Mouse (Mus musculus): Measurements from ENCODE around the gene Guk1. TPM values are rescaled to one million over a fixed set of nuclear protein-coding genes. Genes with fewer than 3 reads are reported as not detected.
A peak's percentile ranks its signal among the peaks of the same experiment; 100 is the strongest.

Guk1 gene
- polyA plus RNA-seq, 1 experiment: 81.0 TPM

- Histone ChIP-seq H3ac (ENCODE audit: control insufficient read depth, insufficient read length, low read depth) (peak overlapping the region; percentile 92), H3K27me3 (ENCODE audit: control insufficient read depth, insufficient read depth, insufficient read length) (peaks cover 3% of the 10 kb centered on the region), H3K36me3 (ENCODE audit: control insufficient read depth, insufficient read depth) (no peaks in the 10 kb centered on the region), H3K4me3 (ENCODE audit: insufficient read depth, poor library complexity, severe bottlenecking) (peak overlapping the region; percentile 51), H3K79me3 (ENCODE audit: low read depth) (peaks cover 2% of the 10 kb centered on the region), H3K79me2 (ENCODE audit: control insufficient read depth, insufficient read depth) (peaks cover 24% of the 10 kb centered on the region)
- TF ChIP-seq MAX (IDR thresholded peaks at IDR 0.05) (peak; percentile 48), MYOD1 (IDR thresholded peaks at IDR 0.05; ENCODE audit: control insufficient read depth, insufficient read length, low read depth) (no peak)
These were observed 567 bp downstream of the Guk1 start for GRCm38 (mm10) chr11:59191231-59192058.

DNA sequence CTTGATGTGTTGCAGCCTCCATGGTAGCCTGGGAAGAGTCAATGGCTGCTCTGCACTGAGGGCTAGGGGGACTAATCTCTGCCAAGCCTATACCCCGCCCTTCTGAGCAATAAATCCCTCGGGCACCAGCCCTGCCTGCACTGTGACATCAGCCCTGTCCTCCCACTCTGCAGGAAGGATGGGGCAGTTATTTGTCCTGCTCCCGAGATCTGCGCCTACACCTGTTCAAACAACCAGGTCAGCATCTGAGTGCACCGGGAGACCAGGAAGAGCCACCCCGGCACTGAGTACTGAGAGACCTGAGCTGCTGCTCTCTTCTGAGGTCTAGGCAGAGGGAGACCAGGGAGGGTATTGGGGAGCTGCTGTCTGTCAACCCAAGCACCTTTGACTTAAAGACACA is 4.3 kb downstream of the Guk1 start:
- H3K79me3 ChIP-seq (ENCODE audit: low read depth): peaks cover 2% of the 10 kb centered on the region
- H3K4me3 ChIP-seq (ENCODE audit: insufficient read depth, poor library complexity, severe bottlenecking): no peak overlapping the region
- H3K79me2 ChIP-seq (ENCODE audit: control insufficient read depth, insufficient read depth): peaks cover 24% of the 10 kb centered on the region
- H3K36me3 ChIP-seq (ENCODE audit: control insufficient read depth, insufficient read depth): peaks cover 12% of the 10 kb centered on the region
- H3ac ChIP-seq (ENCODE audit: control insufficient read depth, insufficient read length, low read depth): no peak overlapping the region
- H3K27me3 ChIP-seq (ENCODE audit: control insufficient read depth, insufficient read depth, insufficient read length): no peaks in the 10 kb centered on the region
- TF ChIP-seq CEBPB (IDR thresholded peaks at IDR 0.05; ENCODE audit: low read depth): no peak
- no peak for TF ChIP-seq CTCF (IDR thresholded peaks at IDR 0.05; ENCODE audit: control insufficient read depth, insufficient read depth, insufficient read length)
- TF ChIP-seq MAX (IDR thresholded peaks at IDR 0.05): no peak
- TF ChIP-seq USF1 (IDR thresholded peaks at IDR 0.05; ENCODE audit: low read depth): no peak
- no peak for TF ChIP-seq FOSL1 (IDR thresholded peaks at IDR 0.05; ENCODE audit: insufficient read depth, low read length, poor library complexity, severe bottlenecking)
- no peak for TF ChIP-seq MYOD1 (IDR thresholded peaks at IDR 0.05; ENCODE audit: control insufficient read depth, insufficient read length, low read depth)
- no peak for TF ChIP-seq MYOG (IDR thresholded peaks at IDR 0.05; ENCODE audit: control insufficient read depth, extremely low read depth, insufficient read length)

DNA sequence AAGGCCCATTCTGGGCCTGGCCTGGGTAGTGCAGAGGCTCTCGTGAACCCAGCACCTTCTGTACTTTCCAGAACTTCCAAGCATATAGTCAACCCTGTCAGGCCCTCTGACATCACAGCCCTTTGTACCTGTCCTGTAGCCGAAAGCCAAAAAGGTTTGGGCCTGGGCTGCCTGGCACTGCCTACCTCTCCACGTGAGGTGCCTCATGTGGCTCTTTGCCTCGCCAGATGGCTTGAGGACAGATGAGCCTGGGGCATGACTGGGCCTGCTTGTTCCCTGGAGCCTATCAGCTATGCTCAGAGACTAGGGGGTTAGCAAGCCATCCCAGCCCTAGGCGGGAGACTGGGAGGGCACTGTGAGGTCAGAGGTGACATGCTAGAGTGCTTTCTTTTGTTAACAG is 6.5 kb downstream of the Guk1 start:
- H3K27me3 ChIP-seq (ENCODE audit: control insufficient read depth, insufficient read depth, insufficient read length): no peaks in the 10 kb centered on the region
- TF ChIP-seq CEBPB (IDR thresholded peaks at IDR 0.05; ENCODE audit: low read depth): no peak
- TF ChIP-seq FOSL1 (IDR thresholded peaks at IDR 0.05; ENCODE audit: insufficient read depth, low read length, poor library complexity, severe bottlenecking): no peak
- peaks cover 12% of the 10 kb centered on the region for H3K36me3 ChIP-seq (ENCODE audit: control insufficient read depth, insufficient read depth)
- peaks cover 14% of the 10 kb centered on the region for H3K79me2 ChIP-seq (ENCODE audit: control insufficient read depth, insufficient read depth)
- peaks cover 2% of the 10 kb centered on the region for H3K79me3 ChIP-seq (ENCODE audit: low read depth)
- no peak overlapping the region for H3ac ChIP-seq (ENCODE audit: control insufficient read depth, insufficient read length, low read depth)
- no peak overlapping the region for H3K4me3 ChIP-seq (ENCODE audit: insufficient read depth, poor library complexity, severe bottlenecking)

- H3K36me3 ChIP-seq (ENCODE audit: control insufficient read depth, insufficient read depth): peaks cover 12% of the 10 kb centered on the region
- H3K4me3 ChIP-seq (ENCODE audit: insufficient read depth, poor library complexity, severe bottlenecking): no peak overlapping the region
- H3ac ChIP-seq (ENCODE audit: control insufficient read depth, insufficient read length, low read depth): no peak overlapping the region
- H3K27me3 ChIP-seq (ENCODE audit: control insufficient read depth, insufficient read depth, insufficient read length): no peaks in the 10 kb centered on the region
- peaks cover under 1% of the 10 kb centered on the region for H3K79me2 ChIP-seq (ENCODE audit: control insufficient read depth, insufficient read depth)
- no peaks in the 10 kb centered on the region for H3K79me3 ChIP-seq (ENCODE audit: low read depth)
- TF ChIP-seq FOSL1 (IDR thresholded peaks at IDR 0.05; ENCODE audit: insufficient read depth, low read length, poor library complexity, severe bottlenecking): peak; percentile 7
- TF ChIP-seq MAX (IDR thresholded peaks at IDR 0.05): no peak
- TF ChIP-seq USF1 (IDR thresholded peaks at IDR 0.05; ENCODE audit: low read depth): no peak
- TF ChIP-seq CTCF (IDR thresholded peaks at IDR 0.05; ENCODE audit: control insufficient read depth, insufficient read depth, insufficient read length): peak; percentile 39
- TF ChIP-seq CEBPB (IDR thresholded peaks at IDR 0.05; ENCODE audit: low read depth): no peak
- TF ChIP-seq MYOD1 (IDR thresholded peaks at IDR 0.05; ENCODE audit: control insufficient read depth, insufficient read length, low read depth): no peak
- TF ChIP-seq MYOG (IDR thresholded peaks at IDR 0.05; ENCODE audit: control insufficient read depth, extremely low read depth, insufficient read length): no peak
These were observed 8.2 kb downstream of the Guk1 start for GRCm38 (mm10) chr11:59183821-59184220.

- H3ac ChIP-seq (ENCODE audit: control insufficient read depth, insufficient read length, low read depth): no peak within 1 kb of the TSS
- no peak within 1 kb of the TSS for H3K4me3 ChIP-seq (ENCODE audit: insufficient read depth, poor library complexity, severe bottlenecking)
- no peaks in the 10 kb centered on the region for H3K79me2 ChIP-seq (ENCODE audit: control insufficient read depth, insufficient read depth)
- peaks cover 12% of the 10 kb centered on the region for H3K36me3 ChIP-seq (ENCODE audit: control insufficient read depth, insufficient read depth)
- peaks cover 8% of the 10 kb centered on the region for H3K27me3 ChIP-seq (ENCODE audit: control insufficient read depth, insufficient read depth, insufficient read length)
- TF ChIP-seq MYOG (IDR thresholded peaks at IDR 0.05; ENCODE audit: control insufficient read depth, extremely low read depth, insufficient read length): no peak
- TF ChIP-seq CEBPB (IDR thresholded peaks at IDR 0.05; ENCODE audit: low read depth): no peak
- TF ChIP-seq USF1 (IDR thresholded peaks at IDR 0.05; ENCODE audit: low read depth): no peak
- TF ChIP-seq FOSL1 (IDR thresholded peaks at IDR 0.05; ENCODE audit: insufficient read depth, low read length, poor library complexity, severe bottlenecking): no peak
- no peak for TF ChIP-seq CTCF (IDR thresholded peaks at IDR 0.05; ENCODE audit: control insufficient read depth, insufficient read depth, insufficient read length)
- TF ChIP-seq MAX (IDR thresholded peaks at IDR 0.05): no peak
- TF ChIP-seq MYOD1 (IDR thresholded peaks at IDR 0.05; ENCODE audit: control insufficient read depth, insufficient read length, low read depth): no peak
- H3K79me3 ChIP-seq (ENCODE audit: low read depth): no peaks in the 10 kb centered on the region
These were observed 9.1 kb downstream of the Guk1 start, which contains the start of gene Gjc2 for GRCm38 (mm10) chr11:59182864-59183331. Gene Gjc2 (minus strand): TSS chr11:59183213.

DNA sequence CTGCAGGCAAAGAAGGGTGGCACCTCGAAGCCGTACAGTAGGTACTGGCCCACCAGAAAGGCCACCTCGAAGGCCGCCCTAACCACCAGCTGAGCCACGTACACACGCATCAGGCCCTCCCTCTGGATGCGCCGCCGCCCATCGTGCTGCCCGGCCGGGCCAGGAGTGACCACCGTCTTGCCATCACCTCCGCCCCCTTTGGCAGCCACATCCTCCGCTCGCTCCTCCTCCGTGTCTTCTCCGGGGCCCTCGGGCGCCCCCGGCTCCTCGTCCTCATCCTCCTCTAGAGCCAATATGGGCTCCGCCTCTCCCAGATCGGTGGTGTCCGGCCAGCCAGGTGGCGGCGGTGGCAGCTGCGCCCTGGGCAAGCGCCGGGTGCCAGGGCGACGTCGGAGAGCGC is 15.1 kb downstream of the Guk1 start:
- H3K36me3 ChIP-seq (ENCODE audit: control insufficient read depth, insufficient read depth): no peaks in the 10 kb centered on the region
- no peak for TF ChIP-seq MAX (IDR thresholded peaks at IDR 0.05)
- no peak for TF ChIP-seq CTCF (IDR thresholded peaks at IDR 0.05; ENCODE audit: control insufficient read depth, insufficient read depth, insufficient read length)
- TF ChIP-seq MYOD1 (IDR thresholded peaks at IDR 0.05; ENCODE audit: control insufficient read depth, insufficient read length, low read depth): no peak
- no peaks in the 10 kb centered on the region for H3K79me3 ChIP-seq (ENCODE audit: low read depth)
- no peaks in the 10 kb centered on the region for H3K79me2 ChIP-seq (ENCODE audit: control insufficient read depth, insufficient read depth)
- H3K4me3 ChIP-seq (ENCODE audit: insufficient read depth, poor library complexity, severe bottlenecking): no peak overlapping the region
- no peak overlapping the region for H3ac ChIP-seq (ENCODE audit: control insufficient read depth, insufficient read length, low read depth)
- peaks cover 49% of the 10 kb centered on the region for H3K27me3 ChIP-seq (ENCODE audit: control insufficient read depth, insufficient read depth, insufficient read length)

Data from C2C12 (cell line).